Mouse (Mus musculus) liver, adult 2 months (tissue): ENCODE measurements around the gene 2610528J11Rik.

Source experiments
- CTCF ChIP-seq: fragments of 200-500 bp; IDR thresholded peaks from 2 replicates; pipeline ENCODE4 v1.5.1; 2011; ENCODE audit warnings: low read depth, low read length, control low read depth
- POLR2A ChIP-seq: fragments of 200-500 bp; IDR thresholded peaks from 2 replicates; pipeline ENCODE4 v1.6.1; 2011; ENCODE audit warnings: low read length, control low read depth; ENCODE audit not compliant: insufficient read depth; ENCODE audit errors: extremely low read depth

DNA sequence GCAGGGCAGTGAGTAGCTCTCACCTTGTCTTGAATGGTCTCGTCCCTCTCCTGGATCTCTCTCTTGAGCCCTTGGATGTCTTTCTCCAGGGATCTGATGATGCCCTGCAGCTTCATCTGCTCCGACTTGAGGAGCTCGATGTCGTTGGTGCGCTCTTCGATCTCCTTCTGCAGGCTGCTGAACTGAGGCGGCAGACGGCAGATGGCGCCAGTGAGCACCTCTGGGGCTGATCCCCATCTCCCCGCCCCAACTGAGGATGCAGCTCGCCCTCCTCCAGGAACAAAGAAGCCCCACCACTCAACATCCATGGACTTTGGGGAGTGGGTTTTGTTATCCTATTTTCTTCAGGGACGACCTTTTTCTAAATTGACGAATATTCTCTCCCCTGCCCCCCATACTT is 52.5 kb downstream of the 2610528J11Rik start:
- no peak for TF ChIP-seq POLR2A
- TF ChIP-seq CTCF = peak; percentile 56
